Mouse (Mus musculus) stomach, embryonic 14.5 days (tissue): Measurements from ENCODE around the gene Bzw2. TPM values are rescaled to one million over a fixed set of nuclear protein-coding genes. Genes with fewer than 3 reads are reported as not detected.
"Not testable (repeated sequence)": the region's sequence is repeated elsewhere in the genome, so short reads cannot be mapped to it uniquely, and the experiment has no call there.

Source experiments
- ATAC-seq: fragments of 200-750 bp; cut with Nextera tagmentation; 2 replicates; pipeline ENCODE4 v1.8.0; 2017; ENCODE audit warnings: low read depth, moderate TSS enrichment; ENCODE audit not compliant: insufficient number of reproducible peaks, insufficient read depth, low FRiP score
- H3K27ac ChIP-seq: fragments of 300-500 bp; sonication (generic); 2 replicates; pipeline ENCODE4 v1.5.1; 2014; ENCODE audit warnings: mild to moderate bottlenecking, low read length, moderate library complexity, mixed read lengths
- H3K27me3 ChIP-seq: fragments of 300-500 bp; sonication (generic); 2 replicates; pipeline ENCODE4 v1.6.1; 2014; ENCODE audit warnings: low read length, control low read depth, mixed read lengths; ENCODE audit not compliant: control insufficient read depth, insufficient read depth
- H3K36me3 ChIP-seq: fragments of 300-500 bp; sonication (generic); 2 replicates; pipeline ENCODE4 v1.6.1; 2014; ENCODE audit warnings: mild to moderate bottlenecking, control low read depth, low read length, moderate library complexity, mixed read lengths; ENCODE audit not compliant: control insufficient read depth, insufficient read depth
- H3K4me1 ChIP-seq: fragments of 300-500 bp; sonication (generic); 2 replicates; pipeline ENCODE4 v1.6.1; 2014; ENCODE audit warnings: low read length, control low read depth, mixed read lengths; ENCODE audit not compliant: control insufficient read depth, insufficient read depth
- H3K4me2 ChIP-seq: fragments of 300-500 bp; sonication (generic); replicated peaks from 2 replicates; pipeline ENCODE4 v1.6.1; 2014; ENCODE audit warnings: low read depth, low read length, control low read depth
- H3K4me3 ChIP-seq: fragments of 300-500 bp; sonication (generic); 2 replicates; pipeline ENCODE4 v1.5.1; 2014; ENCODE audit warnings: low read depth, low read length, control low read depth
- H3K9ac ChIP-seq: fragments of 300-500 bp; sonication (generic); replicated peaks from 2 replicates; pipeline ENCODE4 v1.6.1; 2014; ENCODE audit warnings: low read depth, mild to moderate bottlenecking, control low read depth, low read length, moderate library complexity, mixed read lengths
- H3K9me3 ChIP-seq: fragments of 300-500 bp; sonication (generic); 2 replicates; pipeline ENCODE4 v1.6.1; 2016; ENCODE audit warnings: low read depth, low read length, control low read depth; ENCODE audit not compliant: control insufficient read depth
- WGBS: fragments of 180-500 bp; shearing (Covaris S2); extraction: QIAGEN DNeasy Blood & Tissue Kit; methylation state at CpG from one replicate; pipeline ENCODE4 v1.1.7; 2014; 5-methylcytosine and 5-hydroxymethylcytosine counted together
- polyA plus RNA-seq: library from polyadenylated mRNA; unstranded; fragments of >200 nt; fragmentation: Nextera tagmentation; extraction: Ambion mirVana; gene quantifications from 2 replicates; pipeline ENCODE4 v1.2.1, GENCODE M21; 2014

Bzw2 gene
- polyA plus RNA-seq: 228 and 255 TPM in 2 replicates

GRCm38 (mm10) chr12:36157638-36158308, at the start of gene Bzw2:
Gene Bzw2, minus strand, starts transcription at chr12:36158080.
- H3K36me3 ChIP-seq: no peaks in the 10 kb centered on the region
- ATAC-seq: peak; percentile 29; the same call in 1 of the 2 replicates
- peak within 1 kb of the TSS; percentile 72 for H3K4me2 ChIP-seq
- H3K9me3 ChIP-seq: no peaks in the 10 kb centered on the region
- peaks cover 19% of the 10 kb centered on the region for H3K4me1 ChIP-seq
- WGBS: under 1% methylated on average over 26 of the region's 26 CpGs
- peak within 1 kb of the TSS; percentile 95 for H3K4me3 ChIP-seq
- peak within 1 kb of the TSS; percentile 77 for H3K9ac ChIP-seq
- no peaks in the 10 kb centered on the region for H3K27me3 ChIP-seq
- peak within 1 kb of the TSS; percentile 88 for H3K27ac ChIP-seq

DNA sequence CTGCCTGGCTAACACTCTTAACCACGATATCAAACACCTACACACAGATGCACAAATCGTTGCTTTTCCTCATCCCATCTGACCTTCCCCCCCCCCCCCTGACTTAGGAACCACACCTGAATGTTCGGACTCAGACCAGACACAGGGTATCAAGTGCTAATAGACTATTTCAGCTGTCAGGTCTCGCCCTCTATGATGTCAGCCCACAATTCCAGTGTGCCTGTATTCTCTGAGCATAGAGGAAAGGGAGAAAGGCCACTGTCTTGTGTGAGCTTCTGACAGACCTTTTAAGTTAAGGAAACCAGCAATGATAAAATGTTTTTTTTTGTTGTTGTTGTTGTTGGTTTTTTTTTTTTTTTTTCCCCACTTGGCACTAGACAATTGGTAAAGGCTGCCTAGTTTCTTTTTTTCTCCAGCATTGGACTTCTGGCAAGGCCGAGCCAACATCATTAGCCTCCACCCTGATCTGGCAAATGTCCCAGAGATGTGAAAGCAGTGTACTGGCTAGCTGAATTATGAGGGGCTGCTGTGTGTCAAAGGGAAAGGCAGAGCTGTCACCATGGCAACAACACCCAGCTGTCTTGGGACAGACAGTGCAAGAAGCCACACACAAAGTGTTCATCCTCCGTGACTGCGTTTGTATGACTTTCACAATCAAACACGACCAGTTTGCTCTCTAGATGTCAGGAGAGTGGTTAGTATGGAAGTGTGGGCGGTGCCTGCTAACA, 49.4 kb upstream of the Bzw2 start:
- H3K4me1 ChIP-seq: no peaks in the 10 kb centered on the region
- H3K27me3 ChIP-seq: no peaks in the 10 kb centered on the region
- H3K4me2 ChIP-seq: peak overlapping the region; percentile 2; the same call in 1 of the 2 replicates
- H3K9ac ChIP-seq: no peak overlapping the region
- H3K36me3 ChIP-seq: no peaks in the 10 kb centered on the region
- H3K27ac ChIP-seq: peak overlapping the region; percentile 27; the same call in 1 of the 2 replicates
- peak; percentile 93; the same call in 1 of the 2 replicates for ATAC-seq
- H3K9me3 ChIP-seq: no peaks in the 10 kb centered on the region
- WGBS: 42% methylated on average over 9 of the region's 9 CpGs
- H3K4me3 ChIP-seq: no peak overlapping the region

DNA sequence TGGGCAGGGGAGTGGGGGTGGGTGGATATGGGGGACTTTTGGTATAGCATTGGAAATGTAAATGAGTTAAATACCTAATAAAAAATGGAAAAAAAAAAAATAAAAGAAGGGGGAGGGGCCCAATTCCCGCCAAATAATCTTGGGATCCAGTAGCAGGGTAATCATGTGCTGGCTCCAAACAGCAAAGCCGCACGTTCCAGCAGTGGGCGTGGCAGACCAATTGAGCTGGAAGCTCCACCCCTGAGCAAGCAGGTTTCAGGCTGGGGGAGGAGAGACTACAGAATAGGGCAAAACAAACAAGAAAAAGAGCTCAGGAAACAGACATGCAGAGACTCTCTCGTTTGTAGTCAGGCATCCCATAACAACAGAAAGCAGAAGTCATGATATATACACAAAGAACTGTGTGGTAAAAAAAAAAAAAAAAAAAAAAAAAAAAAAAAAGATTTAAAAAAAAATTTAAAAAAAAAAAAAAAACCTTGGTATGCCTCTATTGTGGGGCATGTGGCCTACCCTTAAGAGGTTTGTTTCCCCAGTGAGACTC, 47.8 kb upstream of the Bzw2 start:
- H3K9me3 ChIP-seq, H3K9ac ChIP-seq, H3K27me3 ChIP-seq, H3K4me3 ChIP-seq, H3K27ac ChIP-seq, H3K4me1 ChIP-seq, H3K4me2 ChIP-seq, H3K36me3 ChIP-seq: not testable (repeated sequence)
- WGBS: 50% methylated on average over 5 of the region's 5 CpGs
- 0 out of 2 replicates have a peak, but pooled peaks have one; percentile 10 for ATAC-seq

DNA sequence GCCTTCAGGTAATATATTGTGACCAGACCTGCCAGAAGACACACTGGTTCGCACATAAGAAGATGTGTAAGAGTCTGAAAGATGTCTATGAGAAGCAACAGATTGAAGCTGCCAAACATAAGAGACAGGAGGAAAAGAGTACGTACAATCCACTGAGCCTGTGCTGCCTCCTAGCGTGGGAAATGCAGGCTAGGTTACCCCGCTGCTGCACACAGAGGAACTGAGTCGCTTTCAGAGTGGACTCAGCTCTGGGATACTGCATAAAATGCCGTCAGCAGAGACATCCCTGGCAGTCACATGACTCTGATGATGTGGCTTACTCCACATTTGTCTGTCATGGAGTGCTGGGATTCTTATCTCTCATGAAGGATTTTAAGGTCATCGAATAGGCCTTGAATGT, 37.1 kb upstream of the Bzw2 start:
- WGBS: 96% methylated on average over 7 of the region's 7 CpGs
- H3K4me3 ChIP-seq: no peak overlapping the region
- H3K4me2 ChIP-seq: no peak overlapping the region
- H3K4me1 ChIP-seq: no peaks in the 10 kb centered on the region
- H3K36me3 ChIP-seq: peaks cover 52% of the 10 kb centered on the region
- no peak overlapping the region for H3K9ac ChIP-seq
- no peak for ATAC-seq
- peaks cover 18% of the 10 kb centered on the region for H3K9me3 ChIP-seq
- no peak overlapping the region for H3K27ac ChIP-seq
- no peaks in the 10 kb centered on the region for H3K27me3 ChIP-seq

DNA sequence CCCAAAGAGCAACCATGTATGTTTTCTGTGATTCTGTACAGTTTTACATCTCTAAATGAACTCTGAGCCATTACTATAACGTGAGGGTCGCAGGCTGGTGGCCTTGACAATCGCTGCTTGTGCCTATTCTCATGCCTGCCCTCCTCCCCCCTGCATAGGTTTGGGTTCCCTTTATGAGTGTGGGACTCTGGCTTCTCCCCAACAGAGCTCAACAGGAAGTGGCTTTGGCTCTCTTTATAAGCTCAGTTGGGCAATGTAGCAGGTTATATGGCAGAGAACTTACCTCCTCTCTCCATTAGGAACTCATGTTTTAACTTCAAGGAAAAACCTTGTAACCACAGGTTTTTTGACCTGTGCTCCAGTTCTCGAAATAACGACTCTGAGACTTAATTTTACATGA, 32.5 kb upstream of the Bzw2 start:
- Histone ChIP-seq H3K27me3 (no peaks in the 10 kb centered on the region), H3K4me3 (no peak overlapping the region), H3K4me2 (no peak overlapping the region), H3K9ac (no peak overlapping the region), H3K27ac (no peak overlapping the region), H3K9me3 (no peaks in the 10 kb centered on the region), H3K36me3 (peaks cover 34% of the 10 kb centered on the region), H3K4me1 (no peaks in the 10 kb centered on the region)
- no peak for ATAC-seq
- WGBS: 89% methylated on average over 5 of the region's 5 CpGs

- Histone ChIP-seq H3K36me3 (peaks cover 27% of the 10 kb centered on the region; the same call in 1 of the 2 replicates), H3K27me3 (no peaks in the 10 kb centered on the region), H3K4me1 (no peaks in the 10 kb centered on the region), H3K4me2 (no peak overlapping the region), H3K27ac (no peak overlapping the region), H3K9ac (no peak overlapping the region), H3K9me3 (no peaks in the 10 kb centered on the region), H3K4me3 (no peak overlapping the region)
- no peak for ATAC-seq
- WGBS: 86% methylated on average over 3 of the region's 3 CpGs
Observed at GRCm38 (mm10) chr12:36189610-36190009, 31.7 kb upstream of the Bzw2 start.

GRCm38 (mm10) chr12:36187081-36187480, 29.2 kb upstream of the Bzw2 start:
- 79% methylated on average over 6 of the region's 6 CpGs for WGBS
- Histone ChIP-seq H3K9ac (no peak overlapping the region), H3K4me3 (no peak overlapping the region), H3K4me1 (no peaks in the 10 kb centered on the region), H3K36me3 (peaks cover 36% of the 10 kb centered on the region), H3K4me2 (no peak overlapping the region), H3K27me3 (no peaks in the 10 kb centered on the region), H3K27ac (no peak overlapping the region), H3K9me3 (no peaks in the 10 kb centered on the region)
- no peak for ATAC-seq

GRCm38 (mm10) chr12:36182570-36182969, 24.7 kb upstream of the Bzw2 start:
- Histone ChIP-seq H3K4me1 (no peaks in the 10 kb centered on the region), H3K9me3 (no peaks in the 10 kb centered on the region), H3K36me3 (peaks cover 34% of the 10 kb centered on the region), H3K27ac (no peak overlapping the region), H3K27me3 (no peaks in the 10 kb centered on the region), H3K4me2 (no peak overlapping the region), H3K4me3 (no peak overlapping the region), H3K9ac (no peak overlapping the region)
- no peak for ATAC-seq
- WGBS: 82% methylated on average over 6 of the region's 6 CpGs
